Mouse (Mus musculus): Measurements from ENCODE around the gene Efcab6. TPM values are rescaled to one million over a fixed set of nuclear protein-coding genes. Genes with fewer than 3 reads are reported as not detected.
A peak's percentile ranks its signal among the peaks of the same experiment; 100 is the strongest.

The Efcab6 gene
- total RNA-seq, 2 experiments from 2014 or later, result 20.4 to 24.1 TPM

DNA sequence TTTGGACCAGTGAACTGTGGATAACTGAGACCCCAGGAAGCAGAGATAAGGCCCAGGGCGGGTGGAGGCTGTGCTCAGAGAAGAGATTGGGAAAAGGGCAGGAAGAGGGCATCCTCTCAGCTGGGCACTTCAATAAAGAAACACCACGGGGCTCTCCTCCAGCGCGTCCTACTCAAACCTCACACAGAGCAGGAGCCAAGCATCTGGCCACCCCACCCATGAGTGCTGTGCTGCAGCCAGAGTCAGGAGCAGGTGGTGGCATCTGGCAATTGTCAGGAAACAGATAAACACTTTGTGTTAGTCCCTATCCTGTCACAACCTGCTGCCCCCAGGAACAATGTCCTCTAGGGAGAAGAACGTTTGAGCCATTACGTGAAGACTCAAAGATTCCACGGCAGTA, 77.1 kb downstream of the Efcab6 start:
- intact Hi-C loops (cut with DNase I), result loop anchor here (5.0 kb wide), 1 partner anchor 206 kb away; no protein-coding TSS in a partner anchor
- no peak for DNase-seq

DNA sequence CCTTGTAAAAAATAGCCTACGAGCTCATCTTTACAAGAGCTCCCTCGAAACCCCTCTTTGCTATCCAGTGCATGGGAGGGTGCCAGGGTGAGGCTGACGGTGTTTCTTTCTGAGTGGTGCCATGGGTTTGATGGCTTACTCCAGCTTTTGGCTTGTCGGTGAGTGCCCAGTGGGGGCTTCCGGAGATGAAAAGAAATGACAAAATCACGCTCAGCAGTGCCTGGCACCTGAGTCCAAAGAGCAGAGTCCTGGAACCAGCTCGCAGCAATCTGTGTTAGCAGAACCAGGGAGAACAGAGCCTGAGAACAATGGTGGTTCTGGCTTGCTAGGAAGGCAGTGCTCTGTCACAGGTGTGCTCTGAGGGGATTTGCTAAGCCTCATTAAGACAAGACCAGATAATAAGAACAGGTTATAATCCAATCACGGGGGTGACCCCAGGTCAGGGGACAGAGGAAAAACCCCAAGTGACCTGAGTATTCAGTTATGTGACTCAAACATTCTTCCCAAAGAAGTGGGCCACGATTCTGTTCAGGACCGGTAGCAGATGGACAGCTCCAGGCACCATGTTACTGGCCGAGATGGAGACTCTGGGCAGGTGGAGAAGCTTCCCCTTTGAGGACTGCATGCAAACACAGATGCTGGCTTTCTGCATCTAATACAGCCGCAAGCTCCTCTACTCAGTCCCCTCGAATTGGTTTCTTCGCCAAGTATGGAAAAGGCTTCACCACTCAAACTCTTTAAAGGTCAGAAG, 82.8 kb downstream of the Efcab6 start:
- intact Hi-C loops (cut with DNase I), result no loop called here
- DNase-seq, result peak; percentile 23

DNA sequence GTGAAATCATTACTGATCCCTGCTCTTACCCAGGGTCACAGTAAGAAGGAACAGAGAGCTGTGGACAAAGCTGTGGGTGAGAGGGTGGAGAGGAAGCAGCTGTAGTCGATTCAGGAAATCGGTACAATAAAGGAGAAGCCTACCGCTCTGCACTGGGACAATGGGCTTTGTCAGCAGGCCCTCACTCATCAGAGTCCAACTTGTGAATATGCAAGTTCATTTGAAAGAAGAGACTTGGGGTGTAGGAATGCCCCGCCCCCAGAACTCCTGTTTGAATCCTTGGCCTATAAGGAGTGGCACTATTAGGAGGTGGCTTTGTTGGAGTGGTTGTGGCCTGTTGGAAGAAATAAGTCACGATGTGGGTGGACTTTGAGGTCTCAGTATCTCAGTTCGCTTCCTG, 86.3 kb downstream of the Efcab6 start:
- intact Hi-C loops (cut with DNase I), result no loop called here
- DNase-seq, result no peak

DNA sequence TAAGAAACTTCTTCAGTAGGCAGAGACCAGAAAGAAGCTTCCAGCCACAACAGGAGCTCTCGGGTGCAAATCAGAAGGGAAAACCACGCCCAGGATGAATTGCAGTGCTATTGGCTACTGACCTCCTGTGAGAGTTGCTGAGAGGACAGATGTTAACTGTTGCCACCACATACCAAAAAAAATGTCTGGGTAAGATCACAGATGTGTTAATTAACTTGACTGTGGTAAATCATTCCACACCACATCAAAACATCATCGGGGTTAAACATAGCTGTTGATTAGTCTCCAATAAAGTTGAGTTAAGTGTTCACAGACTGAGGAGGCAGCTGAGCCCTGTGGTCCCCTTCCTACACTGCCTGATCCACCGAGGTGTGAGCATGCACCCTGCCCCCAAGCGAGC, 88.1 kb downstream of the Efcab6 start:
- DNase-seq, result no peak
- intact Hi-C loops (cut with DNase I), result no loop called here

DNA sequence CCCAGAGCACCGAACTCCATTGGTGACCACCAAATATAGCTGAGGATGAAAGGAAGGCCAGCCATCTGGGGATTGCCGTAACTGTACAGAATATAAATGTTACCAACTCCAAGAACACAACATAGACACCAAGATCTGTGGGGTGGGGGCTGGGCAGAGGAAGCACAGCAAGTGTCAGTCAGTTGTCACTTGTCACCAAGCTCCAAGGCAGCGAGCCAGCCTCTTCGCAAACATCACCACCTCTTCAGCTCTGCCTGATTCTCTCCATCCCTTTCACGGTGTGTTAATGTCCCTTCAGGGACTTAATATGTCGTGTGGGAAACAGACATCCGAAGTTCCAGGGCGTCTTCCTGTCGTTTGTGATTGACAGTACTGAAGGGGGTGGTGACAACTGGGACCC, 93.0 kb downstream of the Efcab6 start:
- no peak for DNase-seq
- intact Hi-C loops (cut with DNase I), result no loop called here

DNA sequence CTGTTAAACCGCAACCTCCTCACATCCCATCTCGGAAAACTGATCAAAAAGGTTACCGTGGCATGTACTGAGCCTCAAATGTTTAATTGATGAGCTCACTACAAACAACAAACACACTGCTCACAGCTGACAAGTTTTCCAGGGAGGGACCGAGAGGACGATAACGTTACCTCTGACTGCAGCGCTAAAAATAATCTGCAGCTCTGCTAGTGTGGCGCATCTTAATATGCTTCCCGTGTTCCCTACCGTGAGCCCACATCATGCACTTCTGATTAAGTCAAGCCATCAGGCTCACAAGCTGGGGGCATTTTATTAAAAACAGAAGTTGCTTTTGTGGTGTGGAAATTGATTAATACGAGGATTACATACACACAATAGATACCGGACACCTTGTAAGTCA, 97.4 kb downstream of the Efcab6 start:
- intact Hi-C loops (cut with DNase I), result no loop called here
- DNase-seq, result no peak

DNA sequence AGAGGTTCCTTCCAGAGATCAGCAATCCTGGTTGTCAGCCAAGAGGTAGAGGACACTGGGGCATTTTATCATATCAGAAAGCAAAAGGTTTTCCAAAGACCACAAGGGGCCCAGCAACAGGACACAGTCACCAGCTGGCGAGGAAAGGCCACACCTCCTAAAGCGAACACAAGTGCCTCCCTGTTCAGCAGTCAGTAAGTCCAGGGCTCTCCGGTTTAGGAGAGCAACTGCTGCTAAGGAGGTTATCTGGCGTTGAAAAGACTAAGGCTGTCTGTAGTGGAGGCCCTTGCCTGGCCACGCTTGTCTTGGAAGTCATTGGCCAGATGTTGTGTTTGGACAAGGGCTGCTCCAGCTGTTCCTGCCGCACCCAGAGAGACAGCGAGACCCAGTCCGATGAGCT, 100.1 kb downstream of the Efcab6 start:
- no peak for DNase-seq
- intact Hi-C loops (cut with DNase I), result no loop called here

- intact Hi-C loops (cut with DNase I), result no loop called here
- peak; percentile 75 for DNase-seq
Measured at GRCm38 (mm10) chr15:83958376-83958775, 106.8 kb downstream of the Efcab6 start.

- intact Hi-C loops (cut with DNase I), result no loop called here
- DNase-seq, result no peak
Measured at GRCm38 (mm10) chr15:83956996-83957395, 108.2 kb downstream of the Efcab6 start.

GRCm38 (mm10) chr15:83955948-83956707, 109.1 kb downstream of the Efcab6 start:
- intact Hi-C loops (cut with DNase I), result no loop called here
- DNase-seq, result no peak

DNA sequence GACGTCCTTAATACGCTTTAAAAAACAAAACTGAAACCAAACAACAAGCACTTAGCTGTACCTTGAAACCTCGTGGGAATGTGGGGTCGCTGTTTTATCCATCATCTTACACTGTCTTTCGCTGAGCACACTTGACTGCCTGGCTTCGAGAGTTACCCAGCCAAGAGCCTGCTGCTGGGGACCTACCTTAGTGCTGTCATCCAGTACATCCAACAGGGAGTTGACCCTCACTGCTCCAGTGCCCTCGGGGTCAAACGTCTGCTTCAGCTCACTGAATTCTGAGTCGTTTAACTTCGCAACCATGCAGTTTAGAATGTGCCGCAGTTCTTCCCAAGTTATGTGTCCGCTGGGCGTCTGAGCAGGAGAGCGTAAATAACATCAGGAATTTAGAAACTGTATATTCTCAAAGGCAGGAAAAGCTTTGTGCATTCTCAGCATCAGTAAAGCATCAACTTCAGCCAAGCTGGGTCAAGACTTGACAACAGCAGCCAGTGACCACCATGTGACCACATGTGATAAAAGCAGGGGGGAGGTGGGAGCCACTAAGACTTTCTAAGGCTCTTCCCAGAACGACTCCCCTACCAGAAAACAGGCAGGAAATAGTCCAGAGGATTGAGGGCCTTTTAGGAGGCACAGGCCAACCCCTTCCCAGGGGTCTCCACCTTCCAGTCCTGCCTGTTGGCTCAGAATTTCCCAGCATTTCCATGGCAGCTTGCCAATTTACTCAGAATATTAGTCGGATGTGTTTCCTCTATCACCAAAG, 115.3 kb downstream of the Efcab6 start:
- intact Hi-C loops (cut with DNase I), result no loop called here
- DNase-seq, result no peak

- no peak for DNase-seq
- intact Hi-C loops (cut with DNase I), result no loop called here
Measured at GRCm38 (mm10) chr15:83939703-83940102, 125.5 kb downstream of the Efcab6 start.

DNA sequence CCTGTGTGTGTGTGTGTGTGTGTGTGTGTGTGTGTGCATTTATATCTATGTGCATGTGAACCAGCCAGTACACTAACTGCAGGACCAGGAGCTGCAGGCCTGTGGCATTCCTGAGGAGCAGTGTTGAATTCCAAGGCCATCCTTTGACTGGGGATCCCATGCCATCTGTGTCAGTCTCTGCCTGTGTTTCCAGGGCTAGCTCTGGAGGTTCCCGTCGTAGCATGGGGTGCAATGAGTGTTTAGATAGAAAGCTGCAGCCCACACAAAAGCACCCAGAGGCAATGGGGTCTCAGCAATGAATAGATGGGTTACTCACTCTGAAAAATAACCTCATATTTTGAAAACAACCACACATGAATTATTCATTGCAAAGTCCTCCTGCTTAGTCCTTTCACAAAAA, 126.7 kb downstream of the Efcab6 start:
- DNase-seq, result no peak
- intact Hi-C loops (cut with DNase I), result no loop called here

GRCm38 (mm10) chr15:83936506-83936905, 128.7 kb downstream of the Efcab6 start:
- DNase-seq, result no peak
- intact Hi-C loops (cut with DNase I), result no loop called here

- intact Hi-C loops (cut with DNase I), result no loop called here
- no peak for DNase-seq
Measured at GRCm38 (mm10) chr15:83934816-83935215, 130.4 kb downstream of the Efcab6 start.

DNA sequence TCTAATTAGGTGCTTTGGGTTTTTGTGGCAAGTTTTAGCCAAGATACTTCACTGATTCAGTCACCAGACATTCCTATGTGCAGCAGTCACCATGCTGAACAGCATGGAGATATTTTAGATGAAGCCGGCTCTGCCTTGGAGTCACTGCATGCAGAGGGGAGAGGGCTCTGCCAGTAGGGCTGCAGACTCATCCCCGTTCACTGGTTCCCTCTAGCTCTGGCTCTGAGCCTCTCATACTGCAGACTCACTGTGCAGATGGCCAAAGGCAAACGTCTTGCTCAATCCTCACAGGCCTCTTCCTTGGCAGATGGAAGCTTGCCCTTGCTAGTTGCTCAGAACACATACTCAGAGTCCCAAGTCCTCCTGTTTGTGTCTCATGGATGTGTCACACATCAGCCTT, 139.8 kb downstream of the Efcab6 start:
- no peak for DNase-seq
- intact Hi-C loops (cut with DNase I), result no loop called here

DNA sequence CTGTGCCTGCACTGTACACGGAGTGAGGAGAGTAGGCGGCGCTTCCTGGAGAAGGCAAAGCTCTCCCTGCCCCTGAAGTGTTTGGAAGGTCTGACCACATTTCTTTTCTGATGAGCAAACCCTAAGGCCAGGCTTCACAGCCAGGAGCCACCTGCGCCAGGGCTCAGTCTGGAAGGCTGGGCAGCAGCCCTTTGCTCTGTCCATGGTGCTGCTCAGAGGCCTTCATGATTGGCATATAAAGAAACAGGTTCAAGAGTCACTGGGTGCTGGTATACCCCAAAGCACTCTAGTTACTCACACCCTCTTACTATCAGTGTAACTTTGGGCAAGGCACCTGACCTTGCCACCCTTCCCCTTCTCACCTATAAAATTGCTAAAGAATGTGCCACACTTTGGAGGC, 140.5 kb downstream of the Efcab6 start:
- no peak for DNase-seq
- intact Hi-C loops (cut with DNase I), result no loop called here

- intact Hi-C loops (cut with DNase I), result no loop called here
- no peak for DNase-seq
Measured at GRCm38 (mm10) chr15:83915376-83915775, 149.8 kb downstream of the Efcab6 start.

DNA sequence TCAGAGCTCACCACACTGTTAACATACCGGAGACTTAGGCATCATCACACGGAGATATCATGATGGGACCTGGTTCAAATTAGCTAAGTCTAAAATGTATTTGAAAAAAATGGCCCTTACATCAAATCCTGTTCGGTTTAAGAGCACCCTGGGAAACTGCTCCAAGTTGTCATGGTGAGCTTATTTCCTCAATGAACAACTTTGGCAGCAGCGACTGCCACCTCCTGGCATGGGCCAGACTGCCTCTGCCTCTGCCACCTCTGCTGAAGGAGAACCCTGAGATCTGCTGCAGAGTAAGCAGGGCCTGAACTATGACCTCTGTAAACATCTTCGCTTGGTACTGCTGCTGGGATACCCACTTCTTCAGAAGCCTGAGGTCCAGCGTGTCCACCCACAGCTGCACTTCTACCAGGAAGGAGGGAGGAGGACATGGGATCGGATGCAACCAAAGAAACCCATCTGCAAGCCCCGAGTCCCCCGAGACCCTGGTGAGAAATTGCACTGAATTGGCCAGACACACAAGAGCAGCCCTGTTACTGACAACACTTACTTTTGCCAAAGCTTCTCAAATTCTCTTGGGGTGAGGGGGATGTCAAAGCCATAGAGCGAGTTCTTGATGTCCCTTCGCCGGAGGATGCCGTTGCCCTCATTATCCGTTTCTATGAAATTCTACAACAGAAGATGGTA, 152.0 kb downstream of the Efcab6 start:
- peak; percentile 69 for DNase-seq
- intact Hi-C loops (cut with DNase I), result no loop called here

- intact Hi-C loops (cut with DNase I), result no loop called here
- no peak for DNase-seq
Measured at GRCm38 (mm10) chr15:83906472-83906871, 158.7 kb downstream of the Efcab6 start.

DNA sequence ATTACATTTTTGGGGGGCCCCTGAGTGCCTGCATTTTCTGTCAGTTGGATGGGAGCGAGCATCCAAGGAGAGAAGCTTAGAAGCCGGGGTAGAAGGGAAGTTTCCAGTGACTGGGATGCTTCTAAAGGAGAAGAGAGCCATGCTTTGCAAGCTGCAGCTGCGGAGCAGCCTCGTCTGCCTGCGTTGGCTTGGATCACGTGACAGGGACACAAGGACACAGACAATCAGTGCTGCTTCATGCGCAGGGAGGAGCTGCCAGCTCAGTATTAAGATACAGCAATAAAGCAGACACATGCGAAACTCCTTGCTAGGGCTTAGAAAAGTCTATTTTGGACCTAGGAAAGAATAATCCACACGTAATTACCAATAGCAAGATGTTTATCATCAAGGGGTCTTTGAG, 167.9 kb downstream of the Efcab6 start:
- intact Hi-C loops (cut with DNase I), result no loop called here
- DNase-seq, result peak; percentile 40

All from left cerebral cortex, postnatal 4 days (tissue).